Mouse (Mus musculus): ENCODE measurements around the gene Hoxb6.

DNA sequence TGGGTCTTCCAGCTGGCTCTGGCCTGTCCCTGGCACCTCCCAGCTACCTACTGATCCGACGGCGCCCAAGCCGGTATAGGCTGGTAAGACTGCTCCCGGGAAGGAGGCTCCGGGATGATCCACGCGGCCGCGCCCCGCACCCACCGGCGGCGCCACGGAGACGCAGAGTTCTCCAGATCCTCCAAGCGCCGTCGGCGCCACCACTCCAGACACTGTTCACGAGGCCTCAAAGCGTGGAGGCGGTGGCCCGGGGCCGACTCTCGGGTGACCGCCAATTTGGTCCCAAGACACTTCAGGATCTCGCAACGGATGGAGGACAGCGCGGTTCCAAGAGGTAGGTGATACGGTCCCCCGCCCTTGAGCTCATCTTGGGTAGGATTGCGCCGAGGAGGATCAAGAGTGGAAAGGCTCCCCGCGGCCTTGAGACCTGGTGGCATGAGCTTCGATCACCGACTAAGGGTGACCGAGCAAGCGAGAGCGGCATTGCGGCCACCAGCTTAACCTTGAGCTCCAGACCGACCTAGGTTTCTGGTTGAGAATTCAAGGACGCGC lies 40.7 kb upstream of the Hoxb6 start:
- no peak for TF ChIP-seq CTCF (IDR thresholded peaks at IDR 0.05; ENCODE audit: low read depth, low read length)
- TF ChIP-seq POLR2A (IDR thresholded peaks at IDR 0.05; ENCODE audit: extremely low read depth, insufficient read depth, low read length) = no peak

All from liver, adult 2 months (tissue).